8 mouse cellular contexts compared by ENCODE assay signal in genomic region chr3:137991183-137991582, GRCm38 (mm10). TPM values are rescaled to one million over a fixed set of nuclear protein-coding genes. Genes with fewer than 3 reads are reported as not detected.
DNase-seq lines count a peak whose midpoint lies in the region; ATAC-seq and TF ChIP-seq lines count a peak whose summit lies in the region.

No protein-coding gene starts in this region.

- no peaks in the 10 kb centered on the region for H3K27me3 ChIP-seq in Patski
- no peaks in the 10 kb centered on the region for H3K27me3 ChIP-seq in hindbrain, embryonic 14.5 days (ENCODE audit: control insufficient read depth, insufficient read depth, low read length)

- H3K4me1 ChIP-seq in hindbrain, embryonic 14.5 days (replicated peaks; ENCODE audit: control insufficient read depth, insufficient read depth, low read length): 0 out of 2 replicates have a peak, but pooled peaks cover 4% of the 10 kb centered on the region

- H3K4me2 ChIP-seq in hindbrain, embryonic 14.5 days (replicated peaks): no peak overlapping the region

- 16% methylated on average over 11 of the region's 11 CpGs for WGBS in hindbrain, embryonic 14.5 days

- no peak overlapping the region for H3K27ac ChIP-seq in hindbrain, embryonic 14.5 days

- in situ Hi-C loops in Patski (cut with MboI; ENCODE audit: low pct_unique_long_range_greater_than_20kb): loop anchor here (5.0 to 25.0 kb wide), 3 partner anchors 156 to 446 kb away; partner anchors contain the start of gene Adh5

- no peak overlapping the region for H3K9ac ChIP-seq in hindbrain, embryonic 14.5 days

- no peaks in the 10 kb centered on the region for H3K36me3 ChIP-seq in hindbrain, embryonic 14.5 days (replicated peaks; ENCODE audit: control insufficient read depth, insufficient read depth)

- no peak overlapping the region for H3K4me3 ChIP-seq in hindbrain, embryonic 14.5 days (replicated peaks; ENCODE audit: low read length)

- no peaks in the 10 kb centered on the region for H3K9me3 ChIP-seq in hindbrain, embryonic 14.5 days (ENCODE audit: control insufficient read depth, low read length)

- POLR2A ChIA-PET in Patski (lab: Charles Lee): interaction anchor here (0.7 to 2.5 kb wide), 3 partner anchors 128 to 153 kb away, joined by 3 to 24 read pairs (median 4); partner anchors contain the start of genes Mttp and Trmt10a

- CTCF ChIA-PET in Patski (lab: Charles Lee): interaction anchor here (0.7 to 4.7 kb wide), 65 partner anchors 8 to 237 kb away, joined by 3 to 142 read pairs (median 4); partner anchors contain the start of genes Dapp1, Dnajb14, Gm5105 and H2afz

- DNase-seq in Patski (ENCODE audit: low read depth, low spot score): peak; percentile 83
- DNase-seq in cerebellum, postnatal 14 days: peak; percentile 85 to 86
- DNase-seq in frontal cortex, postnatal 36 days (ENCODE audit: low spot score in 2 of 2): peak; percentile 67 to 84
- peak; percentile 80 for DNase-seq in hindbrain, embryonic 14.5 days (ENCODE audit: low spot score)
- peak; percentile 63 to 64 for DNase-seq in layer of hippocampus, postnatal 36 days
- DNase-seq in lung, postnatal 36 days: peak; percentile 95
- DNase-seq in right cerebral cortex, adult 18-20 months: peak; percentile 85
- peak; percentile 51 for DNase-seq in urinary bladder, adult 2 months (ENCODE audit: low spot score)

- peak; percentile 99 for TF ChIP-seq CTCF in Patski (IDR thresholded peaks at IDR 0.05)

- ATAC-seq in Patski: peak; percentile 92
- ATAC-seq in hindbrain, embryonic 14.5 days (ENCODE audit: low FRiP score): peak; percentile 68; the same call in 1 of the 2 replicates

RNA-seq across cellular contexts. Expression of gene Dapp1, which starts 9.8 kb away (rescaled TPM):
- 4.0 TPM for polyA plus RNA-seq in Patski (2021)
- 2.8 and 3.0 TPM in 2 replicates for polyA plus RNA-seq in hindbrain, embryonic 14.5 days (2014; fragmentation: Nextera tagmentation; extraction: Ambion mirVana)
- total RNA-seq in layer of hippocampus, postnatal 36 days (2021): 1 to 10 TPM; 4.4 to 7.0 TPM
- polyA plus RNA-seq in urinary bladder, adult 2 months (2012; rRNA removed): 16.0 and 16.5 TPM in 2 replicates
